In genomic region chr10:61272631-61273030, GRCm38 (mm10) we compare ENCODE assay signal across 8 mouse cellular contexts. TPM values are rescaled to one million over a fixed set of nuclear protein-coding genes. Genes with fewer than 3 reads are reported as not detected.
A peak's percentile ranks its signal among the peaks of the same experiment; 100 is the strongest.
DNase-seq lines count a peak whose midpoint lies in the region; ATAC-seq and TF ChIP-seq lines count a peak whose summit lies in the region.

No protein-coding gene starts in this region.

- H3K4me3 ChIP-seq in kidney, adult 2 months (ENCODE audit: insufficient read depth, low read depth, low read length), result peak overlapping the region; percentile 39; the same call in 1 of the 2 replicates
- H3K4me3 ChIP-seq in bone marrow macrophage, adult 2 months (ENCODE audit: insufficient read depth, low read length), result peak overlapping the region; percentile 49
- peak overlapping the region; percentile 59 for H3K4me3 ChIP-seq in hindbrain, embryonic 16.5 days (ENCODE audit: low read length)
- peak overlapping the region; percentile 56 for H3K4me3 ChIP-seq in midbrain, embryonic 16.5 days (ENCODE audit: low read depth, low read length)

- H3K9ac ChIP-seq in hindbrain, embryonic 16.5 days (ENCODE audit: low read depth, low read length), result peak overlapping the region; percentile 69
- H3K9ac ChIP-seq in midbrain, embryonic 16.5 days (ENCODE audit: low read depth, low read length), result peak overlapping the region; percentile 67

- DNase-seq in kidney, adult 2 months, result no peak
- DNase-seq in kidney, postnatal 14 days, result no peak
- no peak for DNase-seq in cerebellum, adult 18-20 months
- DNase-seq in embryo, embryonic 10.5 days (ENCODE audit: low spot score), result no peak
- no peak for DNase-seq in Muller cell, postnatal 12 days (ENCODE audit: inconsistent ontology term)

- H3K4me2 ChIP-seq in hindbrain, embryonic 16.5 days (ENCODE audit: low read length), result peak overlapping the region; percentile 98
- peak overlapping the region; percentile 97 for H3K4me2 ChIP-seq in midbrain, embryonic 16.5 days (ENCODE audit: low read length)

- TF ChIP-seq POLR2A in kidney, adult 2 months (IDR thresholded peaks at IDR 0.05; ENCODE audit: low read depth, low read length), result no peak
- TF ChIP-seq POLR2A in bone marrow macrophage, adult 2 months (IDR thresholded peaks at IDR 0.05; ENCODE audit: borderline replicate concordance, low read depth, low read length), result no peak

- no peaks in the 10 kb centered on the region for H3K9me3 ChIP-seq in hindbrain, embryonic 16.5 days (ENCODE audit: control insufficient read depth, low read length)
- no peaks in the 10 kb centered on the region for H3K9me3 ChIP-seq in midbrain, embryonic 16.5 days (replicated peaks; ENCODE audit: control insufficient read depth, low read length, poor library complexity, severe bottlenecking)

- no peak for ATAC-seq in hindbrain, embryonic 16.5 days
- 0 out of 2 replicates have a peak, but pooled peaks have one; percentile 6 for ATAC-seq in midbrain, embryonic 16.5 days

- TF ChIP-seq CTCF in kidney, adult 2 months (conservative IDR thresholded peaks at IDR 0.05; ENCODE audit: insufficient read depth, insufficient read length, low read depth, low read length), result no peak
- TF ChIP-seq CTCF in bone marrow macrophage, adult 2 months (IDR thresholded peaks at IDR 0.05; ENCODE audit: low read depth, low read length), result no peak

- H3K4me1 ChIP-seq in kidney, adult 2 months (ENCODE audit: control insufficient read depth, insufficient read depth, low read length), result no peaks in the 10 kb centered on the region
- peaks cover 3% of the 10 kb centered on the region; the same call in 1 of the 2 replicates for H3K4me1 ChIP-seq in bone marrow macrophage, adult 2 months (ENCODE audit: control insufficient read depth, insufficient read depth, low read length)
- H3K4me1 ChIP-seq in hindbrain, embryonic 16.5 days (ENCODE audit: control insufficient read depth, insufficient read depth, low read depth, low read length), result peaks cover 7% of the 10 kb centered on the region
- peaks cover 6% of the 10 kb centered on the region; the same call in 1 of the 2 replicates for H3K4me1 ChIP-seq in midbrain, embryonic 16.5 days (ENCODE audit: control insufficient read depth, insufficient read depth, low read length)

- H3K27ac ChIP-seq in kidney, adult 2 months (ENCODE audit: insufficient read depth, low read depth, low read length), result no peak overlapping the region
- H3K27ac ChIP-seq in bone marrow macrophage, adult 2 months (ENCODE audit: insufficient read depth, low read depth, low read length), result no peak overlapping the region
- H3K27ac ChIP-seq in hindbrain, embryonic 16.5 days (ENCODE audit: low read depth, low read length), result no peak overlapping the region
- no peak overlapping the region for H3K27ac ChIP-seq in midbrain, embryonic 16.5 days (ENCODE audit: low read length)

- H3K36me3 ChIP-seq in kidney, adult 2 months (ENCODE audit: control insufficient read depth, insufficient read depth, low read length), result no peaks in the 10 kb centered on the region
- H3K36me3 ChIP-seq in hindbrain, embryonic 16.5 days (ENCODE audit: control insufficient read depth, insufficient read depth, low read length), result no peaks in the 10 kb centered on the region
- H3K36me3 ChIP-seq in midbrain, embryonic 16.5 days (ENCODE audit: control insufficient read depth, insufficient read depth, low read length), result no peaks in the 10 kb centered on the region

- no peaks in the 10 kb centered on the region for H3K27me3 ChIP-seq in kidney, adult 2 months (replicated peaks; ENCODE audit: control insufficient read depth, insufficient read depth, low read length)
- peaks cover 3% of the 10 kb centered on the region; the same call in 1 of the 2 replicates for H3K27me3 ChIP-seq in hindbrain, embryonic 16.5 days (replicated peaks; ENCODE audit: control insufficient read depth, insufficient read depth, low read length)
- H3K27me3 ChIP-seq in midbrain, embryonic 16.5 days (ENCODE audit: control insufficient read depth, insufficient read depth, low read depth, low read length), result peaks cover 17% of the 10 kb centered on the region

- 67% methylated on average over 5 of the region's 5 CpGs for WGBS in kidney, adult 2 months
- WGBS in hindbrain, embryonic 16.5 days, result 43% methylated on average over 5 of the region's 5 CpGs
- 39% methylated on average over 5 of the region's 5 CpGs for WGBS in midbrain, embryonic 16.5 days

RNA-seq across cellular contexts. Expression of gene Adamts14, which starts 0.6 kb away (rescaled TPM):
- polyA plus RNA-seq in kidney, adult 2 months (2012; rRNA removed), result 1.3 and 1.7 TPM in 2 replicates
- polyA plus RNA-seq in bone marrow macrophage, adult 2 months (2012; ENCODE audit: insufficient read depth, insufficient read length, missing spikeins), result 0.11 TPM in 1 of 2 replicates, not detected in the other
- 0.29 and 0.55 TPM in 2 replicates for polyA plus RNA-seq in hindbrain, embryonic 16.5 days (2015; fragmentation: Nextera tagmentation; extraction: Ambion mirVana)
- 0.24 and 0.29 TPM in 2 replicates for polyA plus RNA-seq in midbrain, embryonic 16.5 days (2015; fragmentation: Nextera tagmentation; extraction: Ambion mirVana)

RNA-seq across cellular contexts. Expression of gene Prf1, which starts 25.0 kb away (rescaled TPM):
- polyA plus RNA-seq in kidney, adult 2 months (2012; rRNA removed), result 0.65 and 1.5 TPM in 2 replicates
- not detected in 2 replicates for polyA plus RNA-seq in bone marrow macrophage, adult 2 months (2012; ENCODE audit: insufficient read depth, insufficient read length, missing spikeins)
- polyA plus RNA-seq in hindbrain, embryonic 16.5 days (2015; fragmentation: Nextera tagmentation; extraction: Ambion mirVana), result 0.07 TPM in 1 of 2 replicates, not detected in the other
- polyA plus RNA-seq in midbrain, embryonic 16.5 days (2015; fragmentation: Nextera tagmentation; extraction: Ambion mirVana), result not detected in 2 replicates
